Mouse (Mus musculus): ENCODE measurements around the gene Rasa2.

The Rasa2 gene

DNA sequence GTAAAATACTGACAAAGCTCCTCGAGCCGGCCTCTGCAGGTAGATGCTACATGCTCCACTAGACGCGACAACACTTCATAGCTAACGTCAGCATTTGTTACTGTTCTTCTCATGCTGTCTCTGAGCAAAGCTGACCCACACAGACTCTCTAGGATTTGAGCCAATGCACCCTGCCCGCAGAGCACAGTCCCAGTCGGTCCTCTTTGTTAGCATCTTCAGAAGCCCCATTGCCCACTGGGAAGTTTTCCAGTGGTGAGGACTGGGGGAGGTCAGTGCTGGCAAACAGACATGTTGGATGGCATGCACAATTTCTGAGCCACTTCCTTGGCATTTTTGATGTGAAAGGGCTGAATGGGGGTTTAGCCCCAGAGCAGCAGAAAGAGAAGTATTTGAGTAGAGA lies 8.0 kb upstream of the Rasa2 start:
- no peak for DNase-seq (ENCODE audit: low spot score in 2 of 2)

DNA sequence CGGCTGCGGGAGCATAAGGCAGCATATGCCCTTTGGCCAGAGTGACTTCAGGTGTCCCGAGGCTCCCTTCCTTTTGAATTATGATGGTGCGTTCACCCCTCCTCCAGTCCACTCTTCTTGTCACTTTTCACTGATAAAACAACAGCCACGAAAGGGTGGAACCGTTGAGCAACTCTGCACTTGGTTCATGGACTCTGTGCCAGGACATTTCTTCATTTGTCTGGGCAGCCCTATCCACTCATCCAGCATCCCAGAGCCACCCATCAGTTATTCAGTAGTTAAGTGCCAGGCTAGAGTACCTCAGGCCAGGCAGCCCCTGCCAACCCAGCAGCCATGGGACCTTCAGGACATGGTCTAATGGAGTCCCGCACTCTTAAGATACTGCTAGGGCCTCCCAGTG lies 7.1 kb upstream of the Rasa2 start:
- peak in 1 of 2 experiments; percentile 52 for DNase-seq (ENCODE audit: low spot score in 2 of 2)

DNA sequence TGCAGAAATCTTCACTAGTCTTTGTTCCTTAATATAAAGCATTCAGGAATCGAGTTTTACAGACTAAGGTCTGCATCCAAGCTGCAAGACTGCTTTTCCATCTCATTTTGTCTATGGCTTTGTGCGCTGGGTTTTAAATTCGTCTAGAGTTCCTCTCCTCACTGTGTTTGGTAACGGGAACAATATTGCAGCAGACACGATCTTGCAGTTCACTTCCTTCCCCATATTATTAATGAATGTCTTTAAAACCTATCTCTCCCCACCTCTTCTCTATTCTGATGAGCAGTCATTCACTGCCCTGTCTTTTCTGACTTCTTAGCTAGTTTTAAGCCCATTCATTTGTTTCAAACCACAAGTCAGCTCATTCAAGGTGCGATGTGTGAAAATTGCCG lies 5.7 kb upstream of the Rasa2 start:
- peak in 1 of 2 experiments; percentile 47 for DNase-seq (ENCODE audit: low spot score in 2 of 2)

DNA sequence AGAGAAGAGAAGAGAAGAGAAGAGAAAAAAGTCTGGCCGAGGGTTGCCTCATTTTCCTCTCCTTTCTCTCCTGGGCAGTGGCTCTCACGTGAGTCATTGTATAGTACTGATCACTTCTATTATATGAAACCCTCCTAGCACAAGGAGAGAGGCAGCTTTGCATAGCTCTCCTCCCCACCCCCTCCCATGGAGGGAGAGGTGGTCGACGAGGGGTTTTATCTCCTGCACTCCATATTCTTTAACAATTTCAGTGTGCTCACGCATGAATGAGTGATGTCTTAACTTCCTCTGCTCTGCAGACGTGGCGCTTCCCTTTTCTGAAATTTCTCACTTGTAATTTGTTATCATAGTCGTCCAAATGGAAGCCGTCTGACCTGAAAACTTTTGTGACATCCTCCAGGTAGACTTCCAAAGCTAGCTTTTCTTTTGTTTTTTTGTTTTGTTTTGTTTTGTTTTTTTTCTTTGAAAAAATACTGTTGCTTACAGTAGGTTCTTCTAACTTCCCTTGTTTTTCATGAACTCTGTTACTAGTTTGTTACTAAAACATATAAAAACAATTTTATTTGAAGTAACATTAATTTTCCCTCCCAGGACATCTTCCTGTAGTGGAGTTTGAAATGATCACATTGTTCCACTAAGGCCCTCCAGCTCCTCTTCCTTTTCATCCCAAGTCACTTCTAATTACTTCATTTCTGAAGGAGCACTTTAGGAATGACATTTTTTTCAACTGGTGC lies 5.2 kb upstream of the Rasa2 start:
- peak in 1 of 2 experiments; percentile 55 for DNase-seq (ENCODE audit: low spot score in 2 of 2)

DNA sequence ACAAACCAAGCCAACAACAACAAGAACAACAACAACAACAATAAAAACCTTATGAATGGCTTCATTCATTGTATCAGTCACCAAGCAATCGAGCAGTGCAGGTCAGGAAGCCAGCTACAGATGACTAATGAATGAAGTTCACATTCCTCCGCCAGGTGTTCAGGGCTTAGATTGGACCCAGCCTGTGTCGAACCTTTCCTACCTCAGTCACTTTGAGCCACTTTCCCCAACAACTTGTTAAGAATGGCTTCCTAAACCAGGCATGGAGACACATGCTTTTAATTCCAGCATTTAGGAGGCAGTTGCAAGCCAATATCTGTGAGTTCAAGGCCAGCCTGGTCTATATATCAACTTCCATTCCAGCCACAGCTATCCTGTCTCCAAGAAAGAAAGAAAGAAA lies 4.5 kb upstream of the Rasa2 start:
- DNase-seq (ENCODE audit: low spot score in 2 of 2), result peak in 1 of 2 experiments; percentile 52

DNA sequence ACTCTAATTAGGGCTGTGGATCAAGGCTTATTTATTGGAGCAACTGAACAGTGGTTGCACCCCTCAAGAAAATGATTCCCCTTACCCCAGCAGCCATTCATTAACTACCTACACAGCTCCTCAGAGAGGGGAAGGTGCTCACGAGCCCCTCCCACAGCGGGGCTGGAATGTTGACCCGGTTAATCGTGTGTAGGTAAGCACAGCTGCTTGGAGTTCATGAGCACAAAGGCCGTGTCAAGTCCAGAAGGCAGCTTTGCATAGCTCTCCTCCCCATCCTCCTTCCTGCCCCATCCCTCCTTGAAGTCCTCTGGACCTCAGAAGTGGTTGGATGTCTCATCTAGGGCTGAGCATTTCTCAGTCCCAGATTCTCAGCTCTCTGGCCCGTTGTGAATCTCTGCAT lies 3.8 kb upstream of the Rasa2 start:
- DNase-seq (ENCODE audit: low spot score in 2 of 2), result no peak

DNA sequence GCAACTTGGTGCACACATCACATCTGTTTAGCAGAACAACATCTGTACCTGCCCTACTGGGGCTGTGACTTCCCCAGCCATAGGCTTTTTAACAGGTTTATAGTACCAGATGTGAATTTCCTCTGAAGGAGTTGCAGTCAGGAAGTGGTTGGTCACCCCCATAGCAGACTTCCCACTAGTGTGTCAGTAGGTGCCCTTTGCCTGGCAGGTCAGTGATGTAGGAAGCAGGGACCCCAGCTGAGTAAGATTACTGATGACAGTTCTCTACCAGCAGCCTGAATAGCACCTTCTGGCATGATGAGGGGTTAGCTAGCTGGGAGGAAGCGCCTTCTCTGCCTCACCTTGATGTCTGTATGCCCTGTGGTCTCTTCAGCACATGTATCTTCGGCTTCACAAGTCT lies 2.4 kb upstream of the Rasa2 start:
- peak in 1 of 2 experiments; percentile 57 for DNase-seq (ENCODE audit: low spot score in 2 of 2)

DNA sequence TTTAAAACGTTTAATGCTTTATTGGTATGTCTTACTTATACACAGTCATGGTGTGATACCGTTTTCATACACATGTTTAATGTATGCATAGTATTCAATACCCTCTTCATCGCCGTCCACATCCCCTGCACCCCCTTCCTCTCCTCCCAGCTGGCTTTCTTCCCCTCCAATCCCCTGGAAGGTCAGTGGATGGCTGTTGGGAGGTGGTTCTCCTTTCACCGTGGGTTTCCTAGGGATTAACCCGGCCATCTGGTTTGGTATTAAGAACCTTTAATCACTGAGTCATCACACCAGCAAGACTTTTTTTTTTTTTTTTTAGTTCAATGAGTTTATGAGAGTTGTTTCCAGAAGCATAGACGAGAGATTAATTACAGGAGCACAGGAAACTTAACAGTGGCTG lies 1.3 kb upstream of the Rasa2 start:
- DNase-seq (ENCODE audit: low spot score in 2 of 2), result no peak

DNA sequence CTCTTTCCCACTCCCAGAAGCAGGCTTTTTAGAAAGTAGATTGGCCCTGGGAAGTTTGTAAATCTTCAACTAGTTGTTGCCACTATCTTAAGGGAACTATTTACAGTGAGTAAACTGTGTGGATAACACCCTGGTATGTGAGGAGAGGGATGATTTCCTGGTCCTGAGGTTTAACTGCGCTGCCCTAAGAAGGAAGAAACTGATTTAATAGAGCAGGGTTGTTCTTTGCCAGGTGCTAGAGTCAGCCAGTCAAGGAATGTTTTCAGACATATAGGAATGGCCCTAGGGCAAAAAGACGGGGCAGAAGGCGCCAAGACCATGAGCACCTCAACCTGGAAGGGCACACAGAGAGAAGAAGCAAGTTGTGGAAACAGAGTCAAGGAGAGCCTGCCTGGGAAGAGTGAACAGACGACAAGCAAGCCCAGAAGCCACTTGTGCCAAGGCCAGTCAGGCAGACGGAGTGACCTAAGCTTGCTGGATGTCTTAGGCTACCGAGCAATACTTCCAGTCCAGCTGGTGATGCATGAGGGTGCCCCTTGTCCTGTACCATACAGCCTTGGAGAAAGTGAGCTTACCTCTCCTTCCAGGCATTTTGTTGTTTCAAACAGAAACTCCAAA lies 765 bp upstream of the Rasa2 start:
- DNase-seq (ENCODE audit: low spot score in 2 of 2), result peak in 1 of 2 experiments; percentile 58

DNA sequence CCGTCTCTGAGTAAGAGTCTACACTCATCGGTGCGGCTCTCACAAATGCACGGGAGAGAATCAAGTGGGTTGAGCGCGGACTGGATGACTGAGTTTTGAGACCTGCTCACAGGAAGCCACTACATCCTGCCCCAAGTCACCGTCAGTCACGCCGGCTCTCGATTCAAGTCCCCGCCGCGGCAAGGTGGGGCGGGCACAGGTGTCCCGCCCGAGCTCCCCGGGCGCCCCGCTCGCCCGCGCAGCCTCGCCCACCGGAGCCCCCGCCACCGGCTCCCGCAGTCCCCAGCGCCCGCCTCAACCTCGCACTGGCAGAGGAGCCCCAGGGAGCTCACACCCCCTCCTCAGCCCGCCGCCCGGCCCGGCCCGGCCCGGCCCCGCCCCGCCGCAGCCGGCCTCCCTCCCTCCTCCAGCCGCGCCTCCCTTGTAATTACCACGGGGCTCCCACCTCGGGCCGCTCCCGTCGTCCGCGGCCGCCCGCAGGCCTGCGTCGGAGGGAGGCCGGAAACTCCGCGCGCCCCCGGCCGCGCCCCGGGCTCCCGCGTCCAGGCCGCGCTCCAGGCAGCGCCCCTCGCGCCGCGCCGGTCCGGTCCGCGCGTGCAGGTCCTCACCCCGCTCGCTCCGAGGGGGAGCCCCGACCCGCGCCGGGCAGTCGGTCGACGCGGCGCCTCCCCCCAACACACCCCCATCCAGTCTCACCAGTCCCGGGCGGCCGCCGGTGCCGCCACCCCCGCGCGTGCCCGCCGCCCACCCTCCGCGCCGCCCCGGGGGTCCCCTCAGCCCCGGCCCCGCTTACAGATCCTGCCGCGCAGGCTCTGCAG lies 637 bp downstream of the Rasa2 start:
- peak; percentile 59 to 80 for DNase-seq (ENCODE audit: low spot score in 2 of 2)

DNA sequence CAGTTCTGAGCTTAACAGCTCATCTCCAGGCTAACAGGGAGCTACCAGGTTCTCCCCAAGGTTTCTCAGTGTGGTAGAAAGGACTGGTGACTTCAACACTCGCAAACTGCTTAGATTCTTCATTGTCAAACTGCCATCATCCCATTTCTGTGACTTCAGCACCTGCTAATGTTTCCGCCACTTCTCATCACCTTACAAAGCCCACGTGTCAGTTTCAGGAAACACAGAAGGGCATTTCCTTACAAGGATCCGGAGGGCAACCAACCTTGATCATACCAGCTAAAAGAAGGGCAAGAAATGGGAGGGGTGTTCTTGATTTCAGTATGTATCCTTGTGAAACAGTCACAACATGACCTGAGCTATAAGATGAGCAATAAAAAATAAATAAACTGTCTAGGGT lies 2.3 kb downstream of the Rasa2 start:
- DNase-seq (ENCODE audit: low spot score in 2 of 2), result peak in 1 of 2 experiments; percentile 49

DNA sequence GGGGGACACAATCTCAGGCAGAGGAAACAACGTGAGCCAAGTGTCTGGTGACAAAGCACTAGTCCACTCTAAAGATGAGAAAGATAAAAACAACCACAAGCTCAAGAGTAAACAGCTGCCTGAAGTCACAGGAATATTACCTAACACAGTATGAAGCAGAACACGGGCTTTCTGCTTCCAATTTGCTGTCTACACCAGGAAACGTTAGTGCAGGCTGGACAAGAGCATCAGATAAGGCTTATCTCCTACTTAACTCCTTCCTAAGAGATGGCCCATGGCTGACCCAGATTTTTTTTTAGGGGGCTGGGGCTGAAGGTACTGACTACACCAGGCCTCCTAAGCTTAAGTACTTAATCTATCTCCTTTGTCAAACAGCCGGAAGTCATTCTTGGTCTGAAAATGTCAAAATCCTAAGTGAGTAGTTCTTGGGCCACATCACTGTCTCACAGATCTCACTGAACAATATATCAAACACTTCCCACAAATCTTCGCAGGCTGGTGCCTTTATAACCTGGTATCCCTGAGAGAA lies 3.8 kb downstream of the Rasa2 start:
- DNase-seq (ENCODE audit: low spot score in 2 of 2), result no peak

DNA sequence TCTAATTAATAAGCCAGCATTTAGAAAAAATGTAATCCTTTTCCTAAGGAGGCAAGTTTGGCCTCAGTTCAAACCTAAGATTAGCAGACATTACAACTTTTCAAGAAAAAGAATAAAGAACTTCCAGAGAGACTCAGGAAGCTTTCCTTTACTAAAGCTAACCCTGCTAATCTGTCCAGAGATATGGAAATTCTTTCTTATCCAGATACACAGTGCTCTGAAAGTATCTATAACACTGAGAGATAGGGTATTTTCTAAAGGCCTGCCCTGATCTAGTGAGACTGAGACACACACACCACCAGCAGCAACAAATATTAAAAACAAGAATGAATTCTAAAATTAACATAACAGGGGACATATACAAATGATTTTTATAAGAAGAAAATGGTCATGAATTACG lies 4.4 kb downstream of the Rasa2 start:
- DNase-seq (ENCODE audit: low spot score in 2 of 2), result no peak

DNA sequence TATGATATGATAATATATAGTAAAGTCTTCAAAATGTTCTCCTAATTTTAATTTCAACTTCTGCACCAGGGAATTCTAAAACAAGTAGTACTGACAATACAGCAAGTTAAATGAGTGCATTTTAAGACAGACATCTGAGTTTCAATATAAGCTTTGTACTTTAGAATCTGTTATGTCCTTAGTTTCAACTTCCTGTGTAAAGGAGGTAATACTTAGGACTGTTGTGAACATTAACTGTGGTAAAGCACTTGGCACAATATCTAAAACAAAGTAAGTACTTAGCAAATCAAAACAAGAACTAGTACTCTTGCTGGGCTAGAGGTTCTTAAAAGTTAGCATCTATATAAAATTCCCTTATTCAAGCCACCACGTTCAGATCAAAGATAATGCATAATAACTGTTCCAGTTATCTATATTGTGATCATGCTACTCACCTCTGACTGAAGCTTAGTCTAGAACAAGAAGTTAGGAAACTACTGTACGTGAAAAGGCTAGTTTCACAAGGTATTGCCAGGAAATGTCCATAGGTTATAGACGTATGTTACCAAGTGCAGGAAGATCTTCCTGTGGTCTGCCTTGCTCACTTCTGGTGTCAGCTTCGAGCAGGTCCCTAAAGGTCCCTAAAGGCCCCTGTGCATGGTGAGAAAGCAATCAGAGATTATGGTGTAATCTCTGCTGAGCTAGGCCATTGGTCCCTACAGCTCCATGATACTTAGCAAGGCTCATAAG lies 12.8 kb downstream of the Rasa2 start:
- no peak for DNase-seq (ENCODE audit: low spot score in 2 of 2)

DNA sequence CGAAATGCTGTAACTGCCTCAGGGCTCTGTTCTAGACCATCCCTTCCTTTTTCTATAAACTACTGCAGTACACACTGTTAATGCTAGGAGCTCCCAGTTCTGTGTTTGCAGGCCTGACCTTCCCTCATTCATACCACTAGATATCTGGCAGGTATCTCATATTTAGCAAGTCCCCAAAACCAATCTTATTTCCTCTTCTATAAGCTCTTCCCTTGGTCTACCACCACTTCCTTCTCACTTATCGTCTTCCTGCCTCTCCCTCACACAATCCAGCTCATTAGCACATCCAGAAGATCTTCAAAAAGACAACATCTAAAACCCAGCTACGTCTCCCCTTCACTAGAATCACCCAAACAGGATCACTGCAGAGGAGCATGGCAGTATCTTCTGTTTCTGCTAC lies 19.1 kb downstream of the Rasa2 start:
- DNase-seq (ENCODE audit: low spot score in 2 of 2), result no peak

DNA sequence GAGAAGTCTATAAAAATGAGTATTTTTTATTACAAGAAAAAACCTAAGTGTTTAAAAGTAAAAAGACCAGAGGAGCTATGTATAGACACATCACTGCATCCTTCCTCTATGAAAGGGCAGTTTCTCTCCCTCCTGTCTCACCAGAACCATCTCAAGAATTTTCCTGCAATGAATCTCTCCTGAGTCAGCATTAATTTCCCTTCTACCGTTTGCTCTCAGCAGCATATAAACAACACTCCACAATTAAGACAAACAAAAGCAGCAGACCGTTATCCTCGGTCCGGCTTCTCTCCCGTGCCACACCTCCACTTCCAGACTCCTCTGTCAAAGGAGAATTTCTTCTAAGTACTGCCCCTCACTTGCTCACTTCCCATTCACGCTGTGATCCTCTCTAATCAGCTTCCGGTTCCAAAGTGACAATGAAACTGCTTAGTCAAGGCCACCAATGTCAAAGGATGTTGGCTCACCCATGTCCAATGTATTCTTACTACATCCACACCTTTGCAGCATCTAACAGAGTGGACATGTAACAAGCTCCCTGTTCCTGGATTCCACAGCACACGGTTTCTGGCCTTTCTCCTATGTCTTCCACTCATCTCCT lies 19.6 kb downstream of the Rasa2 start:
- no peak for DNase-seq (ENCODE audit: low spot score in 2 of 2)

DNA sequence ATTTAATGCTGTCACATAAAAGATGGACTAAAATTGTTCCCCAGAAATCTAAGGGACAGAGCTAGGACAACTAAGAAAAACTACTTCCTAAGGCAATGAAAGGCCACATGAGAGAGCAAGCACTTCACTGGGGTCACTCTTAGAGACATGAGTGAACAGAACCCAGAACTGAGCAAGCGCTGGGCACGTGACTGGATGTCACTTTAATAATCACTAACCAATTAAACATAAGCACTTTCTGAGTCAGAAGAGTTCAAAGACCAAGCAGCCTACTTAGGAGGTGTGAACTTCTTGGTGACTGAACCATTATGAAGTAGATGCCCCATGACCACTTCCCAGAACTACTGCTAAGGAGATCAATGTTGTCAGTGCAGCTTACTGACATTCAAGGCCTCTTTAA lies 20.6 kb downstream of the Rasa2 start:
- no peak for DNase-seq (ENCODE audit: low spot score in 2 of 2)

DNA sequence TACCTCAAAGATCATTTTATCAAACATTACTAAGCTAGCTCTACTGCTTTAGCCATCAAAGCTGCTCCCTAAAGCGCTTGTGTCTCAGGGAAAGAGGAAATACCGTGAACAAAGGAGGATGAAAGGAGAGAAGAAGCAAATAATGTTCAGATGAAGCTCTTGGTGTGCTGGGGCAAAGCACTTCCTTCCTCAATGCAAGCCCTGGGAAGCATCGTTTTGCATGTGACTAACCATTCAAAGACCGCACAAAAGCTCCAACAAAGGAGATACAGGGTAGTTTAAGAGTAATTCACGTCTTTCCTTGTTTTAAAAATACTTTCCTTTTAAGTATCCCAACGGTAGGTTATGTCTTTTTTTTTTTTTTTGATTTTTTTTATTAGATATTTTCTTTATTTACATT lies 28.0 kb downstream of the Rasa2 start:
- DNase-seq (ENCODE audit: low spot score in 2 of 2), result no peak

DNA sequence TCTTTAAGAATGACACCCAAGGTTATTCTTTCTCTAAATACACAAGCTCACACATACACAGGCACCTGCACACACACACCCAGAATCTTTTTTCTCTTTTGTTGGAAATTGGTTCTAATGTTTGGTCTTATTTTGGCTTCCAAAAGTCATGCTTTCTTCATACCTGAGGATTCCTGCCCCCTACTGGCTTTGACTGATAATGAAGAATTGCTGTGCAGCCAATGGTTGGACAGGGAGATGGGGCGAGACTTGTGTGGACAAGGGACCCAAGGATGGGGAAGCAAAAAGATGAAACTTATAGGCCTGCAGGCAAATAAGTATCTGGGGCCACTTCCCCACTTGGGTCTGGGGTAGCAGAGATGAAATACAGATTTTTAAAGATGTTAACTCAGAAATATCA lies 33.5 kb downstream of the Rasa2 start:
- DNase-seq (ENCODE audit: low spot score in 2 of 2), result no peak

DNA sequence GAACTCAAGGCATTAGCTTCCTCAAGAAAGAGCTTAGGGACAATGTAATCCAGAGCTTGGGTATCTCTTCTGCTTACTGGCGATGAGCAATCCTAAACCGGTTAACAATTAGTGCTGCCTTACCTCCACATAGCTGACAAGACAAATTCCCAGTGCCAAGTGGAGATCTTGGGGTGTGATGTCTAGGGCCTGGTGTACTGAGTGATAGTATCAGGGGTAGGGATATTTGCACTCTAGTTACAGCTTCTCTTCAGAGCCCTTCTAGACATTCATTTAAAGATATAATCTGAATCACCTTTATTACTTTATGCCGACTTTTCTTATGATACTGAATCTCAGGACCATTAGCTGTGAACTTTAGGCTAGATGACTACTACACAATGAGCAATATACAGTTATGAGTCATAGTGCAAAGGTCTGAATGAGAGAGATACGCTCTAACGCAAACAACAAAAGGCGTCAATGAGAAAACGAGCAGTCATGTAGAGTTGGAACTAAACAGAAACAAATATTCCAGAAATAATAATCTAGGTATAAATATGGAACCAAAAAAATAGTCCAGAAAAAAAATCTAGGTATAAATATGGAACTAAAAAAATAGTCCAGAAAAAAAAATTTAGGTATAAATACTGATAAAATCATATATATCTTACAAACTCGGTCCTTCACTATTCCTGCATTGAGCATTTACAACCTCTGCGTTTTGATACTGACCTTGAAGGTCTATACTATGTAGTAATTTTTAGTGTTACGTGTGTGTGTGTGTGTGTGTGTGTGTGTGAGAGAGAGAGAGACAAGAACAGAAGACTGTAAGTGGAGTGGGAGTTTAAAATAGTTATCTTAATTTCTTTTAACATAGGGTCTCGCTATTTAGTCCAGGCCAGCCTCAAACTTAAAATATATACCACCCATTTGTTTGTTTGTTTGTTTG lies 38.5 kb downstream of the Rasa2 start:
- no peak for DNase-seq (ENCODE audit: low spot score in 2 of 2)
